Comparison of ENCODE assay signal across 9 mouse cellular contexts in the genomic region with DNA sequence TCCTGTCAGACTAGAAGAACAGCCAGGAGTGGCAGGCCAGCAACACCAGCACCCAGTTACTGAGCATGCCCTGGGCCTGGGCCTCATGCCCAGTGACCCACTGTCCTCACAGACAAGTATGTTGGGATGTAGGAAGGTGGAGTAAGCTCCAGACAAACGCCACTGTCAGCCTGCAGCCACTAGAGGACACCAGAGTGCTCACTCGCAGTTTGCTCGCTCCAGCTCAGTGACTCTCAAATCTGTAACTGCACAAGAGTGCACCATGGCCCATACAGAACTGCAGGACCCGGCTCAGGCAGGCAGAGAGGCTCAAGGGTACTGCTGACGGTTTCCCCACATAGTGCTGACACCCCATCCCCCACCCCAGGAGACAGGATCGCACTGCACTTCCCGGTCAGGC. TPM values are rescaled to one million over a fixed set of nuclear protein-coding genes. Genes with fewer than 3 reads are reported as not detected.
DNase-seq lines count a peak whose midpoint lies in the region; ATAC-seq and TF ChIP-seq lines count a peak whose summit lies in the region.
"Had no signal": no experiment of that assay in that cellular context is flagged by ENCODE, and none has a peak within 500 bp of the region (broad histone marks: within the 10 kb centered on the region; RNA-seq: fewer than 3 reads in every experiment).

No protein-coding gene starts in this region.

- peak; percentile 12; the same call in 1 of the 2 replicates for TF ChIP-seq CTCF in spleen, adult 2 months (IDR thresholded peaks at IDR 0.05; ENCODE audit: extremely low read depth, insufficient read depth, insufficient read length, insufficient replicate concordance)
- TF ChIP-seq CTCF in hindbrain, postnatal 0 days (IDR thresholded peaks at IDR 0.05; ENCODE audit: low read depth) = peak; percentile 89

- ATAC-seq in forebrain, embryonic 11.5 days (replicated peaks; ENCODE audit: low FRiP score) = no peak
- ATAC-seq in forebrain, embryonic 13.5 days = no peak
- peak; percentile 77 for ATAC-seq in hindbrain, postnatal 0 days

- H3K9ac ChIP-seq in forebrain, embryonic 11.5 days (ENCODE audit: low read length) = no peak overlapping the region
- no peak overlapping the region for H3K9ac ChIP-seq in forebrain, embryonic 13.5 days
- no peak overlapping the region for H3K9ac ChIP-seq in hindbrain, postnatal 0 days (replicated peaks; ENCODE audit: low read length)
- H3K9ac ChIP-seq: stomach, embryonic 15.5 days had no signal

- H3K4me3 ChIP-seq in forebrain, embryonic 11.5 days (ENCODE audit: low read depth, low read length) = no peak overlapping the region
- H3K4me3 ChIP-seq in forebrain, embryonic 13.5 days = no peak overlapping the region
- H3K4me3 ChIP-seq in spleen, adult 2 months (ENCODE audit: extremely low read depth, insufficient read depth, insufficient read length) = no peak overlapping the region
- H3K4me3 ChIP-seq in hindbrain, postnatal 0 days (ENCODE audit: low read length) = no peak overlapping the region
- H3K4me3 ChIP-seq: stomach, embryonic 15.5 days had no signal

- H3K27me3 ChIP-seq in forebrain, embryonic 11.5 days (ENCODE audit: control insufficient read depth, insufficient read depth, low read length) = no peaks in the 10 kb centered on the region
- H3K27me3 ChIP-seq in forebrain, embryonic 13.5 days = no peaks in the 10 kb centered on the region
- H3K27me3 ChIP-seq in spleen, adult 2 months (ENCODE audit: control insufficient read depth, insufficient read depth, low read length) = no peaks in the 10 kb centered on the region
- H3K27me3 ChIP-seq in hindbrain, postnatal 0 days (ENCODE audit: insufficient read depth, low read length) = no peaks in the 10 kb centered on the region
- H3K27me3 ChIP-seq: stomach, embryonic 15.5 days had no signal

- WGBS in forebrain, embryonic 11.5 days = 51% methylated on average over 7 of the region's 7 CpGs
- WGBS in forebrain, embryonic 13.5 days = 55% methylated on average over 7 of the region's 7 CpGs
- WGBS in spleen, adult 2 months = 66% methylated on average over 7 of the region's 7 CpGs
- WGBS in hindbrain, postnatal 0 days = 45% methylated on average over 7 of the region's 7 CpGs

- no peaks in the 10 kb centered on the region for H3K4me1 ChIP-seq in forebrain, embryonic 11.5 days (replicated peaks; ENCODE audit: control insufficient read depth, insufficient read depth, low read length)
- no peaks in the 10 kb centered on the region for H3K4me1 ChIP-seq in forebrain, embryonic 13.5 days
- H3K4me1 ChIP-seq in spleen, adult 2 months (ENCODE audit: control insufficient read depth, insufficient read depth, insufficient read length) = peaks cover 3% of the 10 kb centered on the region
- H3K4me1 ChIP-seq in hindbrain, postnatal 0 days (ENCODE audit: insufficient read depth, low read length) = no peaks in the 10 kb centered on the region

- no peaks in the 10 kb centered on the region for H3K9me3 ChIP-seq in forebrain, embryonic 11.5 days (ENCODE audit: control insufficient read depth, low read length)
- H3K9me3 ChIP-seq in forebrain, embryonic 13.5 days (replicated peaks) = no peaks in the 10 kb centered on the region
- no peaks in the 10 kb centered on the region for H3K9me3 ChIP-seq in hindbrain, postnatal 0 days (ENCODE audit: low read length)
- H3K9me3 ChIP-seq: stomach, embryonic 15.5 days had no signal

- no peak for TF ChIP-seq POLR2A in spleen, adult 2 months (IDR thresholded peaks at IDR 0.05; ENCODE audit: low read depth, low read length)

- peaks cover 5% of the 10 kb centered on the region for H3K36me3 ChIP-seq in forebrain, embryonic 11.5 days (ENCODE audit: control insufficient read depth, insufficient read depth, low read length)
- peaks cover 77% of the 10 kb centered on the region for H3K36me3 ChIP-seq in forebrain, embryonic 13.5 days (ENCODE audit: poor library complexity, severe bottlenecking)
- H3K36me3 ChIP-seq in spleen, adult 2 months (ENCODE audit: control insufficient read depth, insufficient read depth, low read length) = peaks cover 28% of the 10 kb centered on the region
- peaks cover 47% of the 10 kb centered on the region for H3K36me3 ChIP-seq in hindbrain, postnatal 0 days (ENCODE audit: insufficient read depth, low read length)

- no peak overlapping the region for H3K27ac ChIP-seq in forebrain, embryonic 11.5 days (ENCODE audit: low read depth, low read length)
- no peak overlapping the region for H3K27ac ChIP-seq in forebrain, embryonic 13.5 days
- H3K27ac ChIP-seq in spleen, adult 2 months (ENCODE audit: insufficient read depth, low read length) = no peak overlapping the region
- H3K27ac ChIP-seq in hindbrain, postnatal 0 days = no peak overlapping the region
- H3K27ac ChIP-seq: stomach, embryonic 15.5 days had no signal

- peak; percentile 61 for DNase-seq in forebrain, embryonic 11.5 days (ENCODE audit: low spot score)
- no peak for DNase-seq in spleen, adult 2 months (ENCODE audit: low read depth in 1 of 2, low spot score in 2 of 2)
- no peak for DNase-seq in spleen, postnatal 14 days (ENCODE audit: low spot score in 2 of 2)
- DNase-seq in embryo, embryonic 11 days = peak; percentile 60
- DNase-seq in hindbrain, postnatal 0 days (ENCODE audit: low spot score) = peak; percentile 80
- peak; percentile 76 for DNase-seq in mesoderm, embryonic 11.5 days (ENCODE audit: low read depth, low spot score)
- no peak for DNase-seq in spleen, adult 18-20 months

- H3K4me2 ChIP-seq in forebrain, embryonic 11.5 days (ENCODE audit: low read depth, low read length, severe bottlenecking) = no peak overlapping the region
- no peak overlapping the region for H3K4me2 ChIP-seq in forebrain, embryonic 13.5 days
- no peak overlapping the region for H3K4me2 ChIP-seq in hindbrain, postnatal 0 days (ENCODE audit: low read depth, low read length)
- H3K4me2 ChIP-seq: stomach, embryonic 15.5 days had no signal

RNA-seq across cellular contexts. Expression of a gene that starts 21.5 kb away (rescaled TPM):
- 51.8 and 52.1 TPM in 2 replicates for polyA plus RNA-seq in forebrain, embryonic 11.5 days (2014; fragmentation: Nextera tagmentation; extraction: Ambion mirVana)
- 79.0 and 83.5 TPM in 2 replicates for polyA plus RNA-seq in forebrain, embryonic 13.5 days (2015; fragmentation: Nextera tagmentation; extraction: Ambion mirVana)
- polyA plus RNA-seq in spleen, adult 2 months (2012; rRNA removed) = 45.1 and 60.7 TPM in 2 replicates
- total RNA-seq in hindbrain, postnatal 0 days (2014; rRNA removed) = 83.4 and 99.7 TPM in 2 replicates
- polyA plus RNA-seq in hindbrain, postnatal 0 days (2015; fragmentation: Nextera tagmentation; extraction: Ambion mirVana) = 65.4 and 68.1 TPM in 2 replicates

RNA-seq across cellular contexts. Expression of a gene that starts 25.5 kb away (rescaled TPM):
- polyA plus RNA-seq in forebrain, embryonic 11.5 days (2014; fragmentation: Nextera tagmentation; extraction: Ambion mirVana) = 16.2 and 16.9 TPM in 2 replicates
- polyA plus RNA-seq in forebrain, embryonic 13.5 days (2015; fragmentation: Nextera tagmentation; extraction: Ambion mirVana) = 29.8 and 30.7 TPM in 2 replicates
- 18.4 and 26.6 TPM in 2 replicates for polyA plus RNA-seq in spleen, adult 2 months (2012; rRNA removed)
- 21.0 and 27.3 TPM in 2 replicates for total RNA-seq in hindbrain, postnatal 0 days (2014; rRNA removed)
- 50.2 and 51.9 TPM in 2 replicates for polyA plus RNA-seq in hindbrain, postnatal 0 days (2015; fragmentation: Nextera tagmentation; extraction: Ambion mirVana)

Comparison
In these comparisons a context has a peak if more than half of its experiments do, and no peak if none do; other contexts are left out.
1. DNase-seq: peak in forebrain, embryonic 11.5 days (single experiment), embryo, embryonic 11 days (single experiment), hindbrain, postnatal 0 days (single experiment) and mesoderm, embryonic 11.5 days (single experiment); none in spleen, adult 2 months (0 of 2), spleen, postnatal 14 days (0 of 2) and spleen, adult 18-20 months (0 of 2).